Mouse (Mus musculus): Measurements from ENCODE around the gene Lama1.

Gene Lama1

GRCm38 (mm10) chr17:67715466-67715865, 18.4 kb downstream of the Lama1 start:
- no peak for DNase-seq (ENCODE audit: extremely low spot score)

DNA sequence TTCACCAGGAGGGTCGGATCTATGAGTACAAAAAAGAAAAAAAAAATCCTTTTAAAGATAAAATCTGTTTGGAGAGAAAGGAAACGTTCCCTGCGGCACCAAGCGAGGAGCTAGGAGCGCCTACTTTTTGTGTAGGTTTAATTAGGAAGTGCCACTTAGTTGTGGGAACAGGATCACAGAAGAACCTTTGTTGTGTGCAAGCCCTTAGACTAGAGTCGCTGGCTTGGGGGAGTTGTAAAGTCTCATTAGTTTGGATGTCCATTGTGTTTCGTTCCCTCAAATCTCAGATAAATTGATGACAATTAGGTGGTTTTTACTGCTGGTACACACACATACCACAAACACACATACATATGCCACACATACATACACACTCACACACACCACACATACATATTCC, 25.0 kb downstream of the Lama1 start:
- DNase-seq (ENCODE audit: extremely low spot score): no peak

DNA sequence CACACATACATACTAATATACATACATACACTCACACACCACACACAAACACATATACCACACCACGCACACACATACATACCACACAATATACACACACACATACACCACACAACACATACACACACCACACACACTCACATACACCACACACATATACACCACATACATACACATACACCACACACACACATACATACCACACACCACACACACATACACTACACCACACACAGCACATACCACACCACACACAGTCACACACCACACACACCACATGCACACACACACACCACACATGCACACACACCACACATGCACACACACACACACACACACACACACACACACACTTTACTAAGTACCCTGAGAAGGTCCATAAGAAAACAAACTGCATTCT, 25.5 kb downstream of the Lama1 start:
- no peak for DNase-seq (ENCODE audit: extremely low spot score)

DNA sequence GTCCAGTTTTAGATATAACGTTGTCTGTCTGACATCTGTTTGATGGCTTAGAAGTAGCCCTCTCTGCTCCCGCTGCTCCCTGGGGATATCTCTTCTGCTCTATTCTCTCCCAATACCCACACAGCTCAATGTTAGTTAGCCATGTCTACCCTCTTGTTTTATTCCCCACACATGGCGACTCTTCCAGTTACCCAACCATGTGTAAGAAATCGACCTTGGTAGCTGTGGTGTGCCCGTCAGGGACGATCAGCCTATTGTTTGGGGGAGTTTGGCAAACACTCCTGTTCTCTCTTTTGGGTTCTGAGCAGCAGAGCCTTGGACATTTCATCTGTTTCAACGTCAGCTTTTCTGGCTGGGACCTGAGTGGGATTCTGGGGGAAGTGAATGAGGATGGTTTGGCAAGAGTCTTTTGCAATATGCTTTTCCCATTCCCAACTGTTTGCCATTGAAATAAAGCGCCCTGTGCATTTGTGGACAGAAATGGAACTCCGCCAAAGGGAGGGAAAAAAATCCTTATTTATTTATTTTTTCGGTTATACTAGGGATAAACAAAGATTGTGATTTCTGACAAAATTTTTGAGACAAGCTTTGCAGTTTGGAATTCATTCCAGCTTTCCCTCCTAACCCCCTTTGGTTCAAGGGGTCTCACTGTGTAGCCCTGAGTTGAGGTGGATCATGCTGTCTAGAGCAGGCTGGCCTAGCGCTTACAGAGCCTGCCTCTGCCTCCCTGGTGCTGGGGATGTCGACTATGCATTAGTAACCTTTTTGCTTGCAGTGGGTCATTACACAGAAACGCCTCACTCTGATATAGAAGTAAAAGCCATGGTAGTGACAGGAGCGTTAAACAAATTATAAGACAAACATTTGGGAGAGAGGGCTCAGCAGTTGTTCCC, 26.4 kb downstream of the Lama1 start:
- DNase-seq (ENCODE audit: extremely low spot score): no peak

GRCm38 (mm10) chr17:67726601-67727000, 29.5 kb downstream of the Lama1 start:
- no peak for DNase-seq (ENCODE audit: extremely low spot score)

GRCm38 (mm10) chr17:67728751-67729150, 31.7 kb downstream of the Lama1 start:
- no peak for DNase-seq (ENCODE audit: extremely low spot score)

GRCm38 (mm10) chr17:67731096-67731495, 34.0 kb downstream of the Lama1 start:
- DNase-seq (ENCODE audit: extremely low spot score): no peak

DNA sequence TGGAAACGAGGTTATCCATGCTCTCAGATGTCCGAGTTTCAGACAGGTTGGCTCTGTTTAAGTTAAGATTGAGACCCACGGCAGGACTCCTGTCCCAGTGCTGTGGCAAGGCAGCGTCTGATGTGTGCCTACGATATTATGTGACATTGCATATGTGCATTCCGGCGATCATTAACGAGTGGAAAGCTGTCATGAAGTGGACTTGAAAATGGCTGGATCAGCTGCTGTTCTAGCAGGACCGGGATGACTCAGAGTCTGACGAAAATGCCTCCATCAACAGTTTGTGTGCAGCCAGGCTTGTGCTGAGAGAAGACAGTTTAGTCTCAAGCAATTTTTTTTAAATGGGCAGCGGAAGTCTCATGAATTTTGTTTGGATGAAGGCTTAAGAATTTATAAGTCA, 34.9 kb downstream of the Lama1 start:
- DNase-seq (ENCODE audit: extremely low spot score): no peak

DNA sequence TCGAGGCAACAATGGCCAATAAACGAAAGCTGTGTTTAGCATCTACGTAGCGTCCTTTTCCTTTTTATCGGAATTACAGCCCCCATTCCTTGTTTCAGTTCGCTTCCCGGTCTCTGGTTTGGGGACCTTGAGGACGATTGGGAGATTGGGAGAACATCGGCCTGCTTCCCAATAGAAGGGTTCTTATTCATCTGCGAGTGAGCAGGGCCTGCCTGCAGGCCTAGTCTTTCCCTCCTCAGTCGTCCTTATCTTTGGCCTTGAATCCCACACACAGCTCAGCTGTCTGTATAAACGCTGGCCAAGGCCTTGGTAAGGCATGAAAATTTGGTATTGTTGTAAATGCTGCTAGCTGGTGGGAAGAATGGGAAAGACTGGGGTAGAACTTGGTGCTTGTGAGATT, 36.5 kb downstream of the Lama1 start:
- DNase-seq (ENCODE audit: extremely low spot score): no peak

DNA sequence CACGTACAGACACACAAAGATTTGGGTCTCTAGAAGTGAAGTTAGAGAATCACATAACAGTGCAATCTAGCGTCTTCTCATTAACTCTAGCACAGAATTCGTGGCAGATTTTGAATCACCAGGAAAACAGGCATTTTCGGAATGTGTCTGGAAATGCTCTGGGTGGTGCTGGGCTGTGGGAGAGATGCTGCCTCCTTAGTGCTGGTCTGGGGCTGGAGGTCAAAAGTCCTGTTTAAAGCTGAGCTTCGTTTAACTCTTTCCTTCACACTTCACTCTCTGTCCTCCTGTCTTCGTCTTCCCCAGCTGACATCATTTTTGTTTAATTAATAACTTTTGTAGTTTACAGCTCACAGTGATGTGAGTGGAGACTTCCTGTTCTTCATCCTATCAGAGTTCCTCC, 38.7 kb downstream of the Lama1 start:
- no peak for DNase-seq (ENCODE audit: extremely low spot score)

GRCm38 (mm10) chr17:67741229-67741628, 44.2 kb downstream of the Lama1 start:
- DNase-seq (ENCODE audit: extremely low spot score): peak; percentile 63

DNA sequence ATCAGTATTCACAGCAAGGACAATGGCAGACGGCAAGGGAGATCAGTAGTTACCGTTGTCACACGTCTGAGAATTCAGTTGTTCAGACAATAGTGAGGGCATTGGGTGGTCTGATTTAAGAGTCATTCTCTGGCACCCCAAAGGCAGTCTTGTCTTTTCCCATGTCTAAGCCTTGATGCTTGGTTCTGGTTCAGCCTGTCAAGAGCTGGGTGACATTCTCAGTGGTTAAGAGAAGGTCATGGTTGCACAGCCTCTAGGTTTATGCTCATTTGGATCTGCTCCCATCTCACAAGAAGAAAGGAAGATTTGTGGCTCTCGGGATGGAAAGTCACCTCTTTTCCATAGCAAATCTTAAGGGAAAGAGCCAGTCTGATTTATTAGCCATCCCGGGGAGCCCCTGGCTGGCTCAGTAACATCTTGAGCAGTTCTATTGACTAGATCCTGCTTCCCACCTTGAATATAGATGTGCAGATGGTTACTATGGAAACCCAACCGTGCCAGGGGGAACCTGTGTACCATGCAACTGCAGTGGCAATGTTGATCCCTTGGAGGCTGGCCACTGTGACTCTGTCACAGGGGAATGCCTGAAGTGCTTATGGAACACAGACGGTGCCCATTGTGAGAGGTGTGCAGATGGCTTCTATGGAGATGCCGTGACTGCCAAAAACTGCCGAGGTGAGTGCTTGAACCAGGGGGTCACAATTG, 67.3 kb downstream of the Lama1 start:
- no peak for DNase-seq (ENCODE audit: extremely low spot score)

DNA sequence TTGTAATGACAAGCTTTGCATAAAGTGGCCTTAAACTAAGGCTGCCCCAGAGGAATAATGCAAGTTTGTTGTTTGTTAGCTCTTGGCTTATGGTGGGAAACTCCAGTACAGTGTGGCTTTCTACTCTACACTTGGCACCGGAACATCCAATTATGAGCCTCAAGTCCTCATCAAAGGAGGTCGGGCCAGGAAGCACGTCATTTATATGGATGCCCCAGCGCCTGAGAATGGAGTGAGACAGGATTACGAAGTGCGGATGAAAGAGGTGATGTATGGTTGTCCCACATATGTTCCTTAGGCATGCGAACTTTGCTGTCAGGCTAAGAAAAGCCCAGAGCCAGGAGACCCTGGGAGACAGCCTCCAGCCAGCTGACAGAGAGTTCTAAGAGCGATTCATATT, 76.5 kb downstream of the Lama1 start:
- no peak for DNase-seq (ENCODE audit: extremely low spot score)

- DNase-seq (ENCODE audit: extremely low spot score): no peak
Measured at GRCm38 (mm10) chr17:67776764-67777163, 79.7 kb downstream of the Lama1 start.

- DNase-seq (ENCODE audit: extremely low spot score): peak; percentile 51
Measured at GRCm38 (mm10) chr17:67779812-67780211, 82.8 kb downstream of the Lama1 start.

- DNase-seq (ENCODE audit: extremely low spot score): no peak
Measured at GRCm38 (mm10) chr17:67791091-67791490, 94.0 kb downstream of the Lama1 start.

DNA sequence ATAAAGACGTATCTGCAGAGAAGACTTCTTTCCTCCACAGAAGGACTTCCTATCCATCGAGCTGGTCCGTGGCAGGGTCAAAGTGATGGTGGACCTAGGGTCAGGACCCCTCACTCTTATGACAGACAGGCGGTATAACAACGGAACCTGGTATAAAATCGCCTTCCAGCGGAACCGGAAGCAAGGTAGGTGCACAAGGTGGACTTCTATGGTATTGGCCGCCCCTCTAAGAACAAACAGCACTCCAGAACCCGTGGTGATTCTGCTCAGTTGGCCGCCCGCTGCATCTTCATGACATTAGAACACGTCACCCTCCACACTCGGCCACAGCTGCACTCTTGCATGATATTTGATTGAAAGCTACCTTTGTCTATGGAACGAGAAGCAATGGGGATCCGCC, 112.1 kb downstream of the Lama1 start:
- DNase-seq (ENCODE audit: extremely low spot score): no peak

- no peak for DNase-seq (ENCODE audit: extremely low spot score)
Measured at GRCm38 (mm10) chr17:67813666-67814065, 116.6 kb downstream of the Lama1 start.

GRCm38 (mm10) chr17:67815720-67816119, 118.7 kb downstream of the Lama1 start:
- no peak for DNase-seq (ENCODE audit: extremely low spot score)

GRCm38 (mm10) chr17:67816916-67817315, 119.9 kb downstream of the Lama1 start:
- no peak for DNase-seq (ENCODE audit: extremely low spot score)

DNA sequence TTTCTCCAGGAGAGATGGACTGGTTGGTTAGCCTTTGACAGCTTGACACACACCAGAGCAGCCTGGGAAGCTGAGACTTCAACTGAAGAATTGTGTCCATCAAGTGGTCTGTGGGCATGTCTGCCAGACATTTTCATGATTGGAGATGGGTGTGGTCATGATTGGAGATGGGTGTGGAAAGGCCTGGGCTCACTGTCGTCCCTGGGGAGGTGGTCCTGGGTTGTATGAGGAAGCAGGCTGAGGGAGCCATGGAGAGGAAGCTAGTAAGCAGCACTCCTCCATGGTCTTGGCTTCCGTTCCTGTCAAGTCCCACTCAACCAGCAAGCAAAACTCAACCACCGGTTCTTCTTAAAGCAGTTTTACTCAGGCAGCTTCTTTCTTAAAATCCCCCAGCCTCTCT, 130.4 kb downstream of the Lama1 start:
- DNase-seq (ENCODE audit: extremely low spot score): no peak

DNA sequence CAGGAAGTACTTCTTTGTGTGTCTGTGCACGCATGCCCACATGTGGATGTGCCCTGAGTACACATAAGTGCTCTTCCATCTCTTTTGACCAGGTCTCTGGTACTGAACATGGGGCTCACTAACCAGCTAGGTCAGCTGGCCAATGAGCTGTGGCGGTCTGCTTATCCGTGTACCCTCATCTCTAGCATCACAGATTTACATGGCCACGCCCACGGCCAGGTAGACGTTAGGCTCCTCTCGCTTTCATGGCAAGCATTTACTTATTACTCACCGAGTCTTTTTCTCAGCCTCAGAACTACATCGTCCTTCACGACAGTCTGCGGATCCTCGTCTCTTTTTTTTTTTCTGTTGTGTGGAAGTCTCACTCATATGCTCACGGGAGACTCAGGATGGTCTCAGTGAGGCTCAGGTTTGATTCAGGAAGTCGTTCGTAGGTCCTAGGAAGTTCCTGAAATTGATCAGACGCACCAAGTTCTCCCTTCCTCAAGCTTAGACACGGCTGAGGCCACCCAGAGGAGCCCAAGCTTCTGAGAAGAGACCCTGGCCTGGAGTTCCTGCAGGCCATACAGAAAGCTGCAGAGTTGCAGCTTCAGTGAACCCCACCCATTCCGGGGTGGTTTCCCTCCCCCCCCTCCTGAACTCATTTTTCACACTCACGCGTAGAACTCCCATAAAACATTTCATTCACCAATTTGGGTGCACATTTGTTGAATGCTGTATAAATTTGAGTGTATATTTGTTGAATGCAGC, 139.3 kb downstream of the Lama1 start:
- DNase-seq (ENCODE audit: extremely low spot score): no peak

All from embryo, embryonic 9.5 days (tissue).